Mouse (Mus musculus) brain, embryonic 14.5 days (tissue): ENCODE results near the gene Taar7e. TPM values are rescaled to one million over a fixed set of nuclear protein-coding genes. Genes with fewer than 3 reads are reported as not detected.

Experiments
- DNase-seq: peaks from one replicate; pipeline ENCODE4 v3.0.0-alpha.2; 2011; ENCODE audit warnings: low read depth
- CTCF ChIP-seq: fragments of 200-500 bp; IDR thresholded peaks from 2 replicates; pipeline ENCODE4 v1.5.1; 2012; ENCODE audit warnings: inconsistent platforms, mild to moderate bottlenecking, moderate library complexity, borderline replicate concordance; ENCODE audit not compliant: insufficient read depth, insufficient read length; ENCODE audit errors: extremely low read depth
- POLR2A ChIP-seq: fragments of 200-500 bp; IDR thresholded peaks from 2 replicates; pipeline ENCODE4 v1.6.1; 2012; ENCODE audit warnings: mild to moderate bottlenecking, inconsistent platforms, borderline replicate concordance; ENCODE audit not compliant: poor library complexity, insufficient read depth, insufficient read length, severe bottlenecking; ENCODE audit errors: extremely low read depth
- polyA plus RNA-seq: library from polyadenylated mRNA; depleted of rRNA; stranded (reverse); fragments of >200 nt; gene quantifications from 2 replicates; pipeline ENCODE4 v1.2.3, GENCODE M21; 2012; rRNA removed

Gene Taar7e
- polyA plus RNA-seq, 1 experiment: not detected

GRCm38 (mm10) chr10:24080166-24080565, 42.8 kb downstream of the Taar7e start:
- DNase-seq: peak; percentile 73
- TF ChIP-seq CTCF (peak; percentile 60; the same call in 1 of the 2 replicates), POLR2A (no peak)

- TF ChIP-seq CTCF (no peak), POLR2A (no peak)
- DNase-seq: no peak
These were observed 48.5 kb downstream of the Taar7e start for GRCm38 (mm10) chr10:24085936-24086335.

GRCm38 (mm10) chr10:24086555-24086954, 49.1 kb downstream of the Taar7e start:
- no peak for TF ChIP-seq POLR2A
- TF ChIP-seq CTCF: no peak
- no peak for DNase-seq

GRCm38 (mm10) chr10:24087168-24087567, 49.8 kb downstream of the Taar7e start:
- no peak for TF ChIP-seq POLR2A
- TF ChIP-seq CTCF: no peak
- no peak for DNase-seq

Other genes starting within 250 kb of the Taar7e start
- 25.7 and 28.3 TPM in 2 replicates for gene Slc18b1, start 240.6 kb upstream of the Taar7e start, polyA plus RNA-seq
- 0.04 and 0.10 TPM in 2 replicates for gene Vnn3, start 186.2 kb upstream of the Taar7e start, polyA plus RNA-seq
- gene Vnn1, start 142.9 kb upstream of the Taar7e start, polyA plus RNA-seq: 0.14 and 0.15 TPM in 2 replicates
- gene Taar1, start 117.3 kb upstream of the Taar7e start, polyA plus RNA-seq: not detected in 2 replicates
- gene Taar2, start 99.0 kb upstream of the Taar7e start, polyA plus RNA-seq: 0.08 TPM in 1 of 2 replicates, not detected in the other
- gene Taar3, start 88.1 kb upstream of the Taar7e start, polyA plus RNA-seq: not detected in 2 replicates
- gene Taar4, start 77.1 kb upstream of the Taar7e start, polyA plus RNA-seq: not detected in 2 replicates
- 0.18 TPM in 1 of 2 replicates, not detected in the other for gene Taar5, start 66.9 kb upstream of the Taar7e start, polyA plus RNA-seq
- gene Taar6, start 52.0 kb upstream of the Taar7e start, polyA plus RNA-seq: not detected in 2 replicates
- not detected in 2 replicates for gene Taar7a, start 44.1 kb upstream of the Taar7e start, polyA plus RNA-seq
- gene Taar7b, start 37.7 kb upstream of the Taar7e start, polyA plus RNA-seq: not detected in 2 replicates
- gene Taar7d, start 10.4 kb upstream of the Taar7e start, polyA plus RNA-seq: not detected in 2 replicates
- not detected in 2 replicates for gene Taar7f, start 11.9 kb downstream of the Taar7e start, polyA plus RNA-seq
- gene Taar8a, start 38.9 kb downstream of the Taar7e start, polyA plus RNA-seq: not detected in 2 replicates
- not detected in 2 replicates for gene Taar8b, start 54.7 kb downstream of the Taar7e start, polyA plus RNA-seq
- gene Taar8c, start 64.3 kb downstream of the Taar7e start, polyA plus RNA-seq: not detected in 2 replicates
- not detected in 2 replicates for gene Taar9, start 71.9 kb downstream of the Taar7e start, polyA plus RNA-seq
- gene Stx7, start 111.7 kb downstream of the Taar7e start, polyA plus RNA-seq: 207 and 232 TPM in 2 replicates
- gene Moxd1, start 185.9 kb downstream of the Taar7e start, polyA plus RNA-seq: 2.0 and 5.0 TPM in 2 replicates